Mouse (Mus musculus) brain, embryonic 14.5 days (tissue): Measurements from ENCODE around the gene Ptpru.

Experiments used
- CTCF ChIP-seq: fragments of 200-500 bp; IDR thresholded peaks from 2 replicates; pipeline ENCODE4 v1.5.1; 2012; ENCODE audit warnings: inconsistent platforms, mild to moderate bottlenecking, moderate library complexity, borderline replicate concordance; ENCODE audit not compliant: insufficient read depth, insufficient read length; ENCODE audit errors: extremely low read depth
- POLR2A ChIP-seq: fragments of 200-500 bp; IDR thresholded peaks from 2 replicates; pipeline ENCODE4 v1.6.1; 2012; ENCODE audit warnings: mild to moderate bottlenecking, inconsistent platforms, borderline replicate concordance; ENCODE audit not compliant: poor library complexity, insufficient read depth, insufficient read length, severe bottlenecking; ENCODE audit errors: extremely low read depth

- TF ChIP-seq POLR2A = no peak
- no peak for TF ChIP-seq CTCF
Observed at GRCm38 (mm10) chr4:131743031-131743430, 95.1 kb downstream of the Ptpru start.
